Mouse (Mus musculus): ENCODE measurements around the gene Gm20716. TPM values are rescaled to one million over a fixed set of nuclear protein-coding genes. Genes with fewer than 3 reads are reported as not detected.

The Gm20716 gene
- total and polyA plus RNA-seq, 2 experiments from 2014 or later: 16.3 to 42.9 TPM

DNA sequence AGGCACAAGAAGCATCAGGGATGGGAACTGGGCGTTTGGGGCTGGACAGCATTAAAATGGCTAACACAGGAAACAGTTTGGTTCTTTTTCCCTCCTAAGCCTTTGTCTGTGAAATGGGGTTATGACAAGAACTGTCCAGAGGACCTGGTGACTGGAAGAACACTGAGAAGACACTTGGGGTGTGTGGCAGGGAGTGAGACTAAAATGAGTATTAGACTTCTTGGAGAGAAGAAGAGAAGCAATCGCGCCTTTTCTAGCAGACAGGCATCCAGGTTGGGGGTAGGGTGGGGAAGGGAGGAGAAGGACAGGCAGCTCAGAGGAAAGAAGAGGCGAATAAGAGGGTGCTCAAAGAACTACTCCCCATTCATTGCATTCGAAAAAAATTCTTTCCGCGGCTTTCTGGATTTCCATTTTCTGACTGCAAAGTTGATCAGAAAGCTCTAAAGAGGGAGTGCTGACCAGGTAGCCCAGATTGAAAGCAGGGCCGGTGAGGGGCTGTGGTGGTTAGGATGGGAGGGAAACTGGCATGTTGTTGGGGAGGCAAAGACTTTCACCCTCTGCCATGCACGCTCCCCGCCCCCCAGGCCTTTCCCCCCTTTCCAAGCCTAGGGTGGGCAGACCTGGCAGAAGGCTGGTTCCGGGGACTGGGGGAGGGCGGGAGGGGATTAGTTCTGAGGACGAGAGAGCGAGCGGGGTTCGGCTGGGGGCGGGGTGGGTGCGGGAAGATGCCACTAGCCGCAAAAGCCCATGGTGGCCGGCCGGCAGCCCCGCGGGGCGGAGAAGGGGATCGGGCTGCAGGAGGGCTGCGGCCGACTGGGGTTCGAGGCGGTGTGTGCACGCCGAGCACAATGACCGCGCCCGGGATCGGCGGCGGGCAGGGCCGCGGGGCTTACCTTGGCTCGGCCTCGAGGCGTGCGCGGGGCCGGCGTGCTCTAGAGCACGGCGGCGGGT lies 24.2 kb downstream of the Gm20716 start:
- TF ChIP-seq CTCF (IDR thresholded peaks at IDR 0.05; ENCODE audit: low read depth): no peak
- peak overlapping the region; percentile 99 for H3K4me3 ChIP-seq (ENCODE audit: low read depth, low read length)
- H3K27ac ChIP-seq (ENCODE audit: low read depth, low read length): peak overlapping the region; percentile 99
- no peaks in the 10 kb centered on the region for H3K27me3 ChIP-seq (ENCODE audit: insufficient read depth, low read length)
- H3K9me3 ChIP-seq (ENCODE audit: low read length): no peaks in the 10 kb centered on the region
- WGBS: under 1% methylated on average over 45 of the region's 49 CpGs
- H3K36me3 ChIP-seq (ENCODE audit: insufficient read depth): peaks cover 20% of the 10 kb centered on the region
- ATAC-seq (peak; percentile 8), DNase-seq (peak; percentile 43)
- peak overlapping the region; percentile 100 for H3K9ac ChIP-seq
- peaks cover 9% of the 10 kb centered on the region for H3K4me1 ChIP-seq (ENCODE audit: insufficient read depth)
- peak overlapping the region; percentile 71 for H3K4me2 ChIP-seq (ENCODE audit: low read depth)

DNA sequence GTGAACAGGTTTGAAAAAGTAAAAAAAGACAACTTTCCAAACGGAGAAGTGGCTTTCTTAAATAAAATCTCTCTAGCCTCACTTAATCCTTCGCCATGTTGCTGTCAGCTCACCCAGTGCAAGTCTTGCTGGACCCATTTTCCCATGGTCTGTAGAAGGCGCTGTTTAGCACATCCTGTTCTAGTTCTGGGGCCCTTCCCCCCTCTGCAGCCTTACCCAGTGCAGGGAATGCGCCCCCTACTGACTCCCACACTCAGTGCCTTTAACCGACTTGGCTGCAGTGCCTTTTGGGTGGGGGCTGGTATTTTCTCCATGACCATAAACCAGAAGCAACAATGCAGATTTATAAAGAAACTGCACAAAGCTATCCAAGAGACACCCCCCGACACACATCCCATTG lies 24.9 kb downstream of the Gm20716 start:
- peak; percentile 64 for ATAC-seq
- 3% methylated on average over 6 of the region's 6 CpGs for WGBS

DNA sequence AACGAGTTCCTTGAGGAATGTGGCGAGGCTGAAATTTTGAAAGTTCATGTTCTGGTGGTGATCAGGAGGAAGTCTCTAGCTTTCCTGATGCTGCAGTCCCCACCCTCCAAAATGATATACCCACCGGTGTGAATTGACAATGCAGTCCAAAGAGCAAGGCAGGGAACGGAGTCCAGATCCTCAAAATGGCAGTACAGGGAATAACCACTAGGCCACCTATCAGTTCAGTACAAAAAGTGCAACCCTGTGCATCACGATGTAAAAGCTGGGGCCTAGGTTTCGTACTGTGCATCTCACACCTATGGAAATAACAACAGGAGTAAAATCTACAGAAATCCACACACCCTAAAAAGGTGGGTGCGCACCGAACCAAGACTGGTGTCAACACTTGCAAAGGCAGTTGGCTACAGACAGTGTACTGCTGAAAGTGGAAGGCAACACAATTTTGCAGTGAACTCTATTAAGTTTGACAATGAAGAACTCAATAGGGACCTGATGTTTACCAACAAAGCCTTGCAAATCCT lies 25.6 kb downstream of the Gm20716 start:
- Histone ChIP-seq H3K36me3 (ENCODE audit: insufficient read depth) (peaks cover 10% of the 10 kb centered on the region), H3K4me2 (ENCODE audit: low read depth) (peak overlapping the region; percentile 71), H3K9ac (no peak overlapping the region), H3K4me3 (ENCODE audit: low read depth, low read length) (peak overlapping the region; percentile 99), H3K27ac (ENCODE audit: low read depth, low read length) (no peak overlapping the region), H3K27me3 (ENCODE audit: insufficient read depth, low read length) (no peaks in the 10 kb centered on the region), H3K9me3 (ENCODE audit: low read length) (no peaks in the 10 kb centered on the region), H3K4me1 (ENCODE audit: insufficient read depth) (peaks cover 11% of the 10 kb centered on the region)
- DNase-seq (no peak), ATAC-seq (no peak)
- TF ChIP-seq CTCF (IDR thresholded peaks at IDR 0.05; ENCODE audit: low read depth): 0 out of 2 replicates have a peak, but pooled peaks have one; percentile 20
- WGBS: 81% methylated on average over 8 of the region's 8 CpGs

More for the DNA sequence above, 24.9 kb downstream of the Gm20716 start:
- Histone ChIP-seq H3K9me3 (ENCODE audit: low read length) (no peaks in the 10 kb centered on the region), H3K4me1 (ENCODE audit: insufficient read depth) (peaks cover 9% of the 10 kb centered on the region), H3K27me3 (ENCODE audit: insufficient read depth, low read length) (no peaks in the 10 kb centered on the region), H3K4me3 (ENCODE audit: low read depth, low read length) (peak overlapping the region; percentile 99), H3K4me2 (ENCODE audit: low read depth) (peak overlapping the region; percentile 71), H3K27ac (ENCODE audit: low read depth, low read length) (peak overlapping the region; percentile 99), H3K9ac (peak overlapping the region; percentile 100), H3K36me3 (ENCODE audit: insufficient read depth) (peaks cover 13% of the 10 kb centered on the region)
- peak; percentile 94 for DNase-seq
- TF ChIP-seq CTCF (IDR thresholded peaks at IDR 0.05; ENCODE audit: low read depth): peak; percentile 99

DNA sequence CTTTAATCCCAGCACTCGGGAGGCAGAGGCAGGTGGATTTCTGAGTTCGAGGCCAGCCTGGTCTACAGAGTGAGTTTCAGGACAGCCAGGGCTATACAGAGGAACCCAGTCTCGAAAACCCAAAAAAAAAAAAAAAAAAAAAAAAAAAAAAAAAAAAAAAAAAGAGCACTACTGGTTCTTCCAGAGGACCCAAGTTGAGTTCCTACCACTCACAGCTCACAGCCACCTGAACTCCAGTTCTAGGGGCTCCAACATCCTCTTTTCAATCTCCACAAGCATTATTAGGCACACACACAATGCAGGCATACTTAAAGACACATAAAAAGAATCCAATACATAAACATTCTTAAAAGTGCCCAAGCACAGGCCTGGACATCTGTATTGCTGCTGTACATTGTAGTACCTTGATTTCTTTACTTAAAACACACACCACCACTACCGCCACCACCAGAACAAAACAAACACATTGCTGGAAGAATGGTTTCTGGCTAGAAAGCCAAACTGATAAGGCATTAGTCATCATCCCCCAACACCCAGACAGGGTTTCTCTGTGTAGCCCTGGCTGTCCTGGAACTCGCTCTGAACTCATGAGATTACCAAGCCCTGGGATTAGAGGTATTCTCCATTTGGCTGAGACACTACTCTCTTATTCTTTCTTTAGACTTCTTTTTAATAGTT lies 30.0 kb downstream of the Gm20716 start:
- no peaks in the 10 kb centered on the region for H3K9me3 ChIP-seq (ENCODE audit: low read length)
- no peak overlapping the region for H3K27ac ChIP-seq (ENCODE audit: low read depth, low read length)
- H3K4me2 ChIP-seq (ENCODE audit: low read depth): no peak overlapping the region
- 0 out of 2 replicates have a peak, but pooled peaks cover 9% of the 10 kb centered on the region for H3K36me3 ChIP-seq (ENCODE audit: insufficient read depth)
- WGBS: 64% methylated on average over 5 of the region's 5 CpGs
- H3K4me1 ChIP-seq (ENCODE audit: insufficient read depth): peaks cover 25% of the 10 kb centered on the region
- no peak overlapping the region for H3K9ac ChIP-seq
- H3K4me3 ChIP-seq (ENCODE audit: low read depth, low read length): no peak overlapping the region
- DNase-seq (no peak), ATAC-seq (no peak)
- no peaks in the 10 kb centered on the region for H3K27me3 ChIP-seq (ENCODE audit: insufficient read depth, low read length)
- TF ChIP-seq CTCF (IDR thresholded peaks at IDR 0.05; ENCODE audit: low read depth): no peak

DNA sequence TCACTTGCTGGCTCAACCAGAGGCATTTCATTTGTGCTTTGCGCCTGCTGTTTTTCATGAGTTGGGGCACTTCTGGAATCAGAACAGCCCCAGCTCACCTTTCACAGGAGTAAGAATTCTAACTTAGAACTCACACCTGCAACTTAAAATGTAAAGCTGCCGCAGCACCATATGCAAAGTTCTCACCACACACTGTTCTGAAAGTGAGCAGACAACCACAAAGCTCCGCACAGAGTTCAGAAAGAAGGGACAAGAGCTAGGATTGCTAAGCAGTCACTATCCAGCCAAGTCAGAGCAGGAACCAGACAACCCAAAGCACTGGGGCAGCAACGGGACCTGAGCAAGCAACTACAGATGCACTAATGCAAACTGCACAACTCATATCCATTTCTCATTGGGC lies 30.7 kb downstream of the Gm20716 start:
- no peak for ATAC-seq
- Histone ChIP-seq H3K9ac (no peak overlapping the region), H3K36me3 (ENCODE audit: insufficient read depth) (0 out of 2 replicates have a peak, but pooled peaks cover 14% of the 10 kb centered on the region), H3K9me3 (ENCODE audit: low read length) (no peaks in the 10 kb centered on the region), H3K4me1 (ENCODE audit: insufficient read depth) (peaks cover 22% of the 10 kb centered on the region), H3K4me2 (ENCODE audit: low read depth) (0 out of 2 replicates have a peak overlapping the region, but pooled peaks have one; percentile 0), H3K4me3 (ENCODE audit: low read depth, low read length) (no peak overlapping the region), H3K27me3 (ENCODE audit: insufficient read depth, low read length) (no peaks in the 10 kb centered on the region), H3K27ac (ENCODE audit: low read depth, low read length) (no peak overlapping the region)
- no peak for DNase-seq
- TF ChIP-seq CTCF (IDR thresholded peaks at IDR 0.05; ENCODE audit: low read depth): no peak
- 81% methylated on average over 4 of the region's 4 CpGs for WGBS

DNA sequence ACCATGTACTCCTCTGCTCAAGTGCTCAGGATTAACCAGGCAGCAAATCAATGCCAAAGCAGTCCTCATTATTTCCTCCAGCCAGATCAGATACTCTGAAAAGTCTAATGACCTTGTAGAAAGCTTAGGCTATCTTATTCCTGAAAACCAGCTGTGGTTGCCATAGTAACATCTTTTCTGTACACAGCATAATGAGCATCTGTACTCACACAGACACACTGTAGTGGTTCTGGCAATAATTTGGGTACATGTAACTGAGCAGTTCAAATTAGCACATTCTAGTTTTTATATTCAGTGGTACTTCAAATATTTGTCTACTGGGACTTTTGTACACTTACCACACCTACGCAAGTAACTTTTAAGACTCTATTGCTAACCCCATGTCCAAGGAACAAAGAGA lies 31.7 kb downstream of the Gm20716 start:
- TF ChIP-seq CTCF (IDR thresholded peaks at IDR 0.05; ENCODE audit: low read depth): no peak
- Histone ChIP-seq H3K4me3 (ENCODE audit: low read depth, low read length) (no peak overlapping the region), H3K9me3 (ENCODE audit: low read length) (no peaks in the 10 kb centered on the region), H3K4me2 (ENCODE audit: low read depth) (no peak overlapping the region), H3K27me3 (ENCODE audit: insufficient read depth, low read length) (no peaks in the 10 kb centered on the region), H3K36me3 (ENCODE audit: insufficient read depth) (0 out of 2 replicates have a peak, but pooled peaks cover 15% of the 10 kb centered on the region), H3K4me1 (ENCODE audit: insufficient read depth) (peaks cover 15% of the 10 kb centered on the region; the same call in 1 of the 2 replicates), H3K9ac (no peak overlapping the region), H3K27ac (ENCODE audit: low read depth, low read length) (no peak overlapping the region)
- WGBS: 61% methylated on average over 1 of the region's 1 CpGs
- DNase-seq: no peak
- no peak for ATAC-seq
